Mouse (Mus musculus) ES-Bruce4 (cell line): ENCODE data around the gene Acoxl.

ENCODE experiments used
- EP300 ChIP-seq: IDR thresholded peaks from 2 replicates; pipeline ENCODE4 v1.6.1; 2011; ENCODE audit warnings: low read depth, low read length; ENCODE audit not compliant: insufficient read depth
- POLR2A ChIP-seq: IDR thresholded peaks from one replicate; pipeline ENCODE4 v1.8.1; 2011; ENCODE audit warnings: low read length; ENCODE audit not compliant: insufficient read depth

- no peak for TF ChIP-seq EP300
- TF ChIP-seq POLR2A: no peak
Observed at GRCm38 (mm10) chr2:128057872-128058271, 219.2 kb downstream of the Acoxl start.
